24 mouse cellular contexts compared by ENCODE assay signal in the genomic region with DNA sequence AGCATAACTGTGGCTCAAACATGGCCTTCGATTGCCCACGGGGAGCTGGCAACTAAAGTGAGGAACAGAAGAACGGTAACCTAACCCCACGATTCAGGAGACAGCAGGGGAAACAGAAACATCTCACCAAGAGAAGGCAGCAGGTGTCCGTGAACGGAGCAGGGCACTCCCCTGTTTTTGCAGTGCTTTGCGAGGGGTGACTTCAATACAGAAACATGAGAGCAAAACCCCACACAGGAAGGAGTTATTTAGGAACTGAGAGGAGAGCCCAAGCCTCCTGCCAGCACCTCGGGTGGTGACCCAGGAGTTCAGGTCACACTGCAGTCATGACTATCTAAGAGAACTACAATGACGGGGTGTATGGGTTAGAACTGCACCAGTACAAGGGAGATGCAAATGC.
"Had no signal": no experiment of that assay in that cellular context is flagged by ENCODE, and none has a peak within 500 bp of the region (broad histone marks: within the 10 kb centered on the region; RNA-seq: fewer than 3 reads in every experiment).

No protein-coding gene starts in this region.

- H3K27ac ChIP-seq: heart, adult 2 months; heart, embryonic 13.5 days; heart, embryonic 15.5 days; hindbrain, embryonic 13.5 days; hindbrain, embryonic 15.5 days; hindbrain, postnatal 0 days; layer of hippocampus, adult 2 months; left cerebral cortex, adult 2 months; limb, embryonic 10.5 days; limb, embryonic 12.5 days had no signal

- H3K9ac ChIP-seq: heart, embryonic 13.5 days; heart, embryonic 15.5 days; hindbrain, embryonic 13.5 days; hindbrain, embryonic 15.5 days; limb, embryonic 12.5 days had no signal

- H3K4me3 ChIP-seq: heart, adult 2 months; heart, embryonic 13.5 days; heart, embryonic 15.5 days; hindbrain, embryonic 13.5 days; hindbrain, embryonic 15.5 days; layer of hippocampus, adult 2 months; left cerebral cortex, adult 2 months; limb, embryonic 10.5 days; limb, embryonic 12.5 days had no signal

- H3K27me3 ChIP-seq: heart, embryonic 13.5 days; heart, embryonic 15.5 days; hindbrain, embryonic 13.5 days; hindbrain, embryonic 15.5 days had no signal

- ATAC-seq: hindbrain, postnatal 0 days; intestine, embryonic 16.5 days had no signal

- H3K4me1 ChIP-seq: hindbrain, embryonic 15.5 days had no signal

- H3K4me2 ChIP-seq: heart, embryonic 11.5 days; heart, embryonic 13.5 days; heart, embryonic 15.5 days; hindbrain, embryonic 13.5 days; hindbrain, embryonic 15.5 days; limb, embryonic 12.5 days; liver, embryonic 11.5 days had no signal

- DNase-seq: gastrocnemius, postnatal 10 days; gastrocnemius, postnatal 25 days; heart, adult 2 months; heart, postnatal 14 days; heart, postnatal 36 days; kidney, adult 11 months; kidney, adult 2 months; kidney, adult 9 months; kidney, postnatal 10 days; kidney, postnatal 25 days; kidney, postnatal 4 days; liver had no signal

- H3K9me3 ChIP-seq: heart, embryonic 13.5 days; heart, embryonic 15.5 days; hindbrain, embryonic 13.5 days; hindbrain, embryonic 15.5 days; limb, embryonic 10.5 days; limb, embryonic 12.5 days had no signal
